Mouse (Mus musculus): ENCODE measurements at regions not wholly inside any gene's neighbourhood (a gene's known extent, or its start where the extent isn't known, plus 50 kb on each side); places are given as distances from the start of the nearest gene placed in this dataset.

DNA sequence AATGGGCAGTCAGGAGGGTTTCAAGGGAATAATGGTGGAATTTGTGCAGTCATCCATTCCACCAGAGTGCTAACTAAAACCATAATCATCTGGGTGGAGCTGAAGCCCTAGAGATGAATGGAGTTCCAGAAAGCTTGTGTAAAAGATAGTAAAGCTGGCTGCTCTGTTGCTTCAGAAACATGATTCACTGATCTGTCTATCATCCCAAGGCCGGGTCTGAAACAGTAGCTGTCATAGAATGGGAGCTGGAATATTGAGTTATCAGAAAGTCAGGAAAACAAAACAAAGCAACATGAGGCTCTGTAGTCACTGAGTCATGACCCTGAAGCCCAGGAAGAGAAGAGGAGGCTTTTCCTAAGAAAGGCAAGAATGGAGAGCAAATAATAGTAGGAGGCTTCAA, 408.1 kb upstream of the Camk1g start:
- Histone ChIP-seq H3K27ac (no peak overlapping the region), H3K36me3 (no peaks in the 10 kb centered on the region), H3K9ac (no peak overlapping the region), H3K4me3 (no peak overlapping the region), H3K9me3 (no peaks in the 10 kb centered on the region), H3K27me3 (no peaks in the 10 kb centered on the region), H3K4me2 (no peak overlapping the region), H3K4me1 (no peaks in the 10 kb centered on the region)
- 73% methylated on average over 1 of the region's 1 CpGs for WGBS
- no peak for ATAC-seq (ENCODE audit: insufficient number of reproducible peaks, low FRiP score, low TSS enrichment, low read depth)

DNA sequence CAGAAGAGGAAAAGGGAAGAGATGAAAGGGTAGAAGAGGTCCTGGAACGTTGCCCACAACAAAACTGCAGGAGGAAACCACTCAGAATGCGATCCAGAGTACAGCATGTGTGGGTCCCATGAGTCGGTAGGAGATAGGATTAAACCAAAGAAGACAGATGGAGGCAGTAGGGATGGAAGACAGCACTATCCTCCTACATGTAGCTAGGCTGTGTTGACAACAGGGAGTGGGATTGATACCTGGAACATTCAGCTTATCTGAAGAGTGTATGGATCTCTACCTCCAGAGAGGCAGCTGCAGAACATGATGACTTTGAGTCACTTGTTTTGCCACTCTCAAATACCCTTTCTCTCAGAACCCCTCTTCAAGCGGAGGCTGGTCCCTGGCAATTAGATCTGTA, 399.4 kb upstream of the Camk1g start:
- Histone ChIP-seq H3K27me3 (no peaks in the 10 kb centered on the region), H3K9me3 (no peaks in the 10 kb centered on the region), H3K27ac (no peak overlapping the region), H3K4me3 (no peak overlapping the region), H3K9ac (no peak overlapping the region), H3K4me1 (no peaks in the 10 kb centered on the region), H3K36me3 (no peaks in the 10 kb centered on the region), H3K4me2 (no peak overlapping the region)
- WGBS: 66% methylated on average over 4 of the region's 4 CpGs
- ATAC-seq (ENCODE audit: insufficient number of reproducible peaks, low FRiP score, low TSS enrichment, low read depth): no peak

DNA sequence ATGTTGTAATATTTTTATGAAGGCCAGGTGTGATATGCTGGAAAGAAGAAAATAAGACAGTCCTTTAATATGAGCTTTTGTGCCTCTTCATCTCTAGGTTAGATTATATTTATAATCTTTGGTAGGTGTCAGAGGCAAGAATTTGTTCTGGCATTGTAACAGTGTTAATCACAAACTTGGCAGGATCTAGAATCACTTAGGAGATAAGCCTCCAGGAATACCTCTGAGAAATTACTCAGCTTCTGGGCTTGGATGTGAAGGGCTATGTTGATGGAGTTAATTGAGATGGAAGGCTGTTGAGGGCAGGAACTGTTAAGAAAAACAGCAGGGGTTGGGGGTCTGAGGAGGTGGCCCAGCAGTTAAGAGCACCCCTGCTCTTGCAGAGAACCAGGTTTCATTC, 394.0 kb upstream of the Camk1g start:
- Histone ChIP-seq H3K4me2 (no peak overlapping the region), H3K4me1 (no peaks in the 10 kb centered on the region), H3K27me3 (no peaks in the 10 kb centered on the region), H3K9ac (no peak overlapping the region), H3K4me3 (no peak overlapping the region), H3K27ac (no peak overlapping the region), H3K36me3 (no peaks in the 10 kb centered on the region), H3K9me3 (no peaks in the 10 kb centered on the region)
- ATAC-seq (ENCODE audit: insufficient number of reproducible peaks, low FRiP score, low TSS enrichment, low read depth): no peak

DNA sequence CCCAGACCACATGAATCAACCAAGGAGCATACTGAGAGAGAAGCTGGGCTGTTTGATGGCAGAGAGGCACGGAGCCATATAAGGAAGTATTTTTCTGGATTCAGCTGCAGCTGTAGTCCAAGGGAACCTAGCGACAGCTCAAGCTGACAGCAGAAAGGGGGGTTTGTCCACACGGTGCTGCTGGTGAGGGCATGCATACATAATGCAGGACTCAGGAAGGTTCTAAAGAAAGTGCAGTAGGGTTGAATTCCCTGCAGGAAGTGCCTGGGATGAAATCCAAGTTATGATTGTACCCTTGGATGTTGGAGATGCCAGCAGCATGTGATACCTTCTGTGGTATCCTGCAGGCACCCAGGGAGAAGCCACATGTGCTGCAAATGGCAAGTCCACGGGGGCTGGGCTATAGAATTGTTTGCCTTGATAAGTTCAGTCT, 381.7 kb upstream of the Camk1g start:
- no peaks in the 10 kb centered on the region for H3K9me3 ChIP-seq
- no peak overlapping the region for H3K9ac ChIP-seq
- ATAC-seq (ENCODE audit: insufficient number of reproducible peaks, low FRiP score, low TSS enrichment, low read depth): no peak
- no peak overlapping the region for H3K27ac ChIP-seq
- no peaks in the 10 kb centered on the region for H3K27me3 ChIP-seq
- no peak overlapping the region for H3K4me3 ChIP-seq
- H3K36me3 ChIP-seq: no peaks in the 10 kb centered on the region
- 46% methylated on average over 4 of the region's 4 CpGs for WGBS
- no peaks in the 10 kb centered on the region for H3K4me1 ChIP-seq
- no peak overlapping the region for H3K4me2 ChIP-seq

DNA sequence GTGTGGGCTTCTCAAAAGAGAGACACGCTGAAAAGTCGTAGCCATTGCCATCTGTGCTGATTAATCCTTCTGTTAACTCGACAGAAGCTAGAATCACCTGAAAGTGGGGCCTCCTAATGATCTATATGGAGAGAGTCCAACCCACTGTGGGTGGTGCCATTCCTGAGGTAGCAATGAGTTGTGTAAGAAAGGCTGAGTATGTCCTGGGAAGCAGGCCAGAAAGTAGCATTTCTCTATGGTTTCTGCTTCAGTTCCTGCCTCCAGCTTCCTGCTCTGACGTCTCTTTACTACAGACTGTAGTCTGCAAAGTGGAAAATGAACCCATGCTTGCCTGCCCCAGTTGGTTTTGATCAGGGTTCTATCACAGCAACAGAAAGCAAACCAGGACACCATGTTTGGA, 380.8 kb upstream of the Camk1g start:
- H3K27me3 ChIP-seq: no peaks in the 10 kb centered on the region
- no peak overlapping the region for H3K4me2 ChIP-seq
- H3K4me3 ChIP-seq: no peak overlapping the region
- no peak overlapping the region for H3K9ac ChIP-seq
- H3K36me3 ChIP-seq: no peaks in the 10 kb centered on the region
- H3K4me1 ChIP-seq: no peaks in the 10 kb centered on the region
- WGBS: 50% methylated on average over 4 of the region's 4 CpGs
- no peak overlapping the region for H3K27ac ChIP-seq
- no peaks in the 10 kb centered on the region for H3K9me3 ChIP-seq
- no peak for ATAC-seq (ENCODE audit: insufficient number of reproducible peaks, low FRiP score, low TSS enrichment, low read depth)

GRCm38 (mm10) chr1:193747426-193747960, 377.4 kb upstream of the Camk1g start:
- no peaks in the 10 kb centered on the region for H3K36me3 ChIP-seq
- H3K4me2 ChIP-seq: no peak overlapping the region
- no peak overlapping the region for H3K4me3 ChIP-seq
- no peaks in the 10 kb centered on the region for H3K9me3 ChIP-seq
- no peak overlapping the region for H3K27ac ChIP-seq
- H3K9ac ChIP-seq: no peak overlapping the region
- WGBS: 70% methylated on average over 6 of the region's 6 CpGs
- H3K27me3 ChIP-seq: no peaks in the 10 kb centered on the region
- no peaks in the 10 kb centered on the region for H3K4me1 ChIP-seq
- ATAC-seq (ENCODE audit: insufficient number of reproducible peaks, low FRiP score, low TSS enrichment, low read depth): no peak

DNA sequence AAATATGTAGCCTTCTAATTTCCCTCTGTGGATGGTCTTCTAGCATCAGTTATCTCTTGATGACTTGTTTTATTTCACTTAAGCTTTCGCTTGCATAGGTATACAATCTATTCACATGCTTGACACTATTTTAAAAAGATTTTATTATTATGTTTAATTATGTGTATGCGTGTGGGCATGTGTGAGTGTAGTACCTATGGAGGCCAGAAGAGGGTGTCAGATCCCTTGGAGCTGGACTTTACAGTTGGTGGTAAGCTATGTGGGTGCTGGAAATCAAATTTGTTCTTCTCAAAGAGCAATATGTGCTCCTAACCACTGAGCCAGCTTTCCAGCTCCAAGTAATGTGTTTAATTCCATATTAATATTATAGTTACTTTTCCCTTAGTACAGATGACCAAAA, 372.6 kb upstream of the Camk1g start:
- Histone ChIP-seq H3K27me3 (no peaks in the 10 kb centered on the region), H3K4me2 (no peak overlapping the region), H3K36me3 (no peaks in the 10 kb centered on the region), H3K4me1 (no peaks in the 10 kb centered on the region), H3K9me3 (no peaks in the 10 kb centered on the region), H3K4me3 (no peak overlapping the region), H3K9ac (no peak overlapping the region), H3K27ac (no peak overlapping the region)
- no peak for ATAC-seq (ENCODE audit: insufficient number of reproducible peaks, low FRiP score, low TSS enrichment, low read depth)
- 86% methylated on average over 2 of the region's 2 CpGs for WGBS

DNA sequence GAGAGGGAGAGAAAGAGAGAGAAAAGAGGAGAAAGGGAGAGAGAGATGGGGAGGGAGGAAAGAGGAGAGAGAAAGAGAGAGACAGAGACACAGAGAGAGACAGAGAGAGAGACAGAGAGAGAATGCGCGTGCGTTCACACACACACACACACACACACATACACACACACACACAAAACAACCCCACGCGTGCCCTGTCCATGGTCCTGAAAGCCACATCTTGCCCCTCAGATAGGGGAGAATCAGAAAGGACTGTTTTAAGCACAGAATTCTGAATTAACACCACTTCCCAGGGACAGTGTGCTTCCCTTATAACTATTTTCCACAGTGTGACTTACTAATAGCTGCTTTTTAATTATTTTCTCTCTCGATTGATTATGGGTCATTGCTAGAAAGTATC, 368.7 kb upstream of the Camk1g start:
- Histone ChIP-seq H3K9me3 (no peaks in the 10 kb centered on the region), H3K9ac (no peak overlapping the region), H3K27me3 (no peaks in the 10 kb centered on the region), H3K36me3 (no peaks in the 10 kb centered on the region), H3K27ac (no peak overlapping the region), H3K4me1 (no peaks in the 10 kb centered on the region), H3K4me2 (no peak overlapping the region), H3K4me3 (no peak overlapping the region)
- WGBS: 52% methylated on average over 6 of the region's 6 CpGs
- no peak for ATAC-seq (ENCODE audit: insufficient number of reproducible peaks, low FRiP score, low TSS enrichment, low read depth)

DNA sequence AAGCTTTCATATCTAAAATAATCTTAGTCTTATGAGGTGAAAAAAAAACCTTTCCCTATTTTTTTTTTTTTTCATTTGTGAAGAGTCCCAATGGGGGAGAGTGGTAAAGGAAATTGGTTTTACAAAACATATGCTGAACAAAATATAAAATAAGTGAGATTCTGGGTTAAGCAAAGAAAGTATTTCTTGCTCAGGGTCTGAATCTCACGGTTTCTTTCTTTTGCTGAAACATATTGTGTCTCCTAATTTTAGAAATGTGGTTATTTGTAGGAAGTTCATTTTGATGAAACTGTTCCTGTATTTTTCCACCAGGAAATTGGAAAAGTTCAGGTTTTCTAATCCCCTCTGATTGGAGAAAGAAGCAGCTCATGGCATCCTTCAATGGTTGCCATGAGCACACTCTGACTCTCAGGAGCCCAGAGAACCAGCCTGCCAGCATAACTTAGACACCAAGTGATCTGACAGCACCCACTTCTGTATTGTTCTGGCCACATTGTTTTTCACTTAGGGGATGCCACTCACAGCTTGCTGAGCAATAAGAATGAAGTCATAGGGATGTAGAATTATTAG, 365.9 kb upstream of the Camk1g start:
- Histone ChIP-seq H3K27ac (no peak overlapping the region), H3K4me3 (no peak overlapping the region), H3K36me3 (no peaks in the 10 kb centered on the region), H3K4me2 (no peak overlapping the region), H3K9ac (no peak overlapping the region), H3K9me3 (no peaks in the 10 kb centered on the region), H3K4me1 (no peaks in the 10 kb centered on the region), H3K27me3 (no peaks in the 10 kb centered on the region)
- 71% methylated on average over 1 of the region's 1 CpGs for WGBS
- ATAC-seq (ENCODE audit: insufficient number of reproducible peaks, low FRiP score, low TSS enrichment, low read depth): no peak

- H3K36me3 ChIP-seq: no peaks in the 10 kb centered on the region
- H3K9me3 ChIP-seq: no peaks in the 10 kb centered on the region
- no peak overlapping the region for H3K9ac ChIP-seq
- no peak for ATAC-seq (ENCODE audit: insufficient number of reproducible peaks, low FRiP score, low TSS enrichment, low read depth)
- H3K4me1 ChIP-seq: no peaks in the 10 kb centered on the region
- H3K4me2 ChIP-seq: no peak overlapping the region
- WGBS: 61% methylated on average over 4 of the region's 4 CpGs
- no peaks in the 10 kb centered on the region for H3K27me3 ChIP-seq
- H3K27ac ChIP-seq: no peak overlapping the region
- H3K4me3 ChIP-seq: no peak overlapping the region
Observed at GRCm38 (mm10) chr1:193734014-193734763, 364.1 kb upstream of the Camk1g start.

- ATAC-seq (ENCODE audit: insufficient number of reproducible peaks, low FRiP score, low TSS enrichment, low read depth): no peak
- Histone ChIP-seq H3K27me3 (no peaks in the 10 kb centered on the region), H3K4me3 (no peak overlapping the region), H3K4me2 (no peak overlapping the region), H3K36me3 (no peaks in the 10 kb centered on the region), H3K4me1 (no peaks in the 10 kb centered on the region), H3K27ac (no peak overlapping the region), H3K9me3 (no peaks in the 10 kb centered on the region), H3K9ac (no peak overlapping the region)
- WGBS: 18% methylated on average over 5 of the region's 5 CpGs
Observed at GRCm38 (mm10) chr1:193733402-193733801, 363.3 kb upstream of the Camk1g start.

DNA sequence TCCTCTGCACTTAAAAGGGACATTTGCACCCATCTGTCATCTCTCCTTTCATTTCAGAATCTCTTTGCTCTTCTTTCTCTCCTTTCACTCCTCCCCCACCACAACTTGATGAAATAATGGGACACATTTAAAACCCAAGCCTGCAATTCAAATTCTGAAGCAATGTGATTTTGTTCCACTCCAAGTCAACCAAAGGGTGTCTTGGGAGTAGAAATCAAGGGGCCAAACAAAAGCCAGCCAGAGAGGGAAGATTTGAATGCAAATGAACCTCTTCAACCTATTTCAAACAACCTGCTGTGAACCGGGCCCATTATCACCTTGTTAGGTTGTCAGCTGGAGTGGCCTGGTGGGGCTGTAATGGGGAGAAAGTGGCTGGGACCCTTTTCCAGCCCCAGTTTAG, 362.0 kb upstream of the Camk1g start:
- no peak overlapping the region for H3K4me2 ChIP-seq
- no peak overlapping the region for H3K9ac ChIP-seq
- no peak overlapping the region for H3K4me3 ChIP-seq
- no peaks in the 10 kb centered on the region for H3K4me1 ChIP-seq
- H3K36me3 ChIP-seq: no peaks in the 10 kb centered on the region
- whole genome bisulfite sequencing: 19% methylated on average over 1 of the region's 1 CpGs
- no peaks in the 10 kb centered on the region for H3K27me3 ChIP-seq
- ATAC-seq (ENCODE audit: insufficient number of reproducible peaks, low FRiP score, low TSS enrichment, low read depth): no peak
- no peak overlapping the region for H3K27ac ChIP-seq
- no peaks in the 10 kb centered on the region for H3K9me3 ChIP-seq
